Mouse (Mus musculus) embryonic facial prominence, embryonic 15.5 days (tissue): Measurements from ENCODE around the gene Thbs3. TPM values are rescaled to one million over a fixed set of nuclear protein-coding genes. Genes with fewer than 3 reads are reported as not detected.
A peak's percentile ranks its signal among the peaks of the same experiment; 100 is the strongest.
"Not testable (repeated sequence)": the region's sequence is repeated elsewhere in the genome, so short reads cannot be mapped to it uniquely, and the experiment has no call there.

Experiments
- ATAC-seq: fragments of 200-750 bp; cut with Nextera tagmentation; 2 replicates; pipeline ENCODE4 v1.8.0; 2017; ENCODE audit warnings: low read depth, moderate TSS enrichment; ENCODE audit not compliant: insufficient number of reproducible peaks, low FRiP score, low TSS enrichment
- H3K27ac ChIP-seq: fragments of 300-500 bp; sonication (generic); replicated peaks from 2 replicates; pipeline ENCODE4 v1.5.1; 2015; ENCODE audit warnings: mild to moderate bottlenecking, inconsistent platforms
- H3K27me3 ChIP-seq: fragments of 300-500 bp; sonication (generic); 2 replicates; pipeline ENCODE4 v1.6.1; 2015; ENCODE audit warnings: inconsistent platforms
- H3K36me3 ChIP-seq: fragments of 300-500 bp; sonication (generic); 2 replicates; pipeline ENCODE4 v1.6.1; 2015; ENCODE audit warnings: mild to moderate bottlenecking, inconsistent platforms
- H3K4me1 ChIP-seq: fragments of 300-500 bp; sonication (generic); 2 replicates; pipeline ENCODE4 v1.6.1; 2015; ENCODE audit warnings: inconsistent platforms
- H3K4me2 ChIP-seq: fragments of 300-500 bp; sonication (generic); replicated peaks from 2 replicates; pipeline ENCODE4 v1.6.1; 2015; ENCODE audit warnings: mild to moderate bottlenecking, inconsistent platforms
- H3K4me3 ChIP-seq: fragments of 300-500 bp; sonication (generic); replicated peaks from 2 replicates; pipeline ENCODE4 v1.5.1; 2015; ENCODE audit warnings: mild to moderate bottlenecking, inconsistent platforms
- H3K9ac ChIP-seq: fragments of 300-500 bp; sonication (generic); 2 replicates; pipeline ENCODE4 v1.6.1; 2015; ENCODE audit warnings: inconsistent platforms
- H3K9me3 ChIP-seq: fragments of 300-500 bp; sonication (generic); replicated peaks from 2 replicates; pipeline ENCODE4 v1.6.1; 2016; ENCODE audit warnings: inconsistent platforms
- WGBS: fragments of 180-500 bp; shearing (Covaris S2); methylation state at CpG from one replicate; pipeline ENCODE4 v1.1.7; 2015; 5-methylcytosine and 5-hydroxymethylcytosine counted together
- polyA plus RNA-seq: library from polyadenylated mRNA; unstranded; fragments of >200 nt; fragmentation: Nextera tagmentation; extraction: Ambion mirVana; gene quantifications from 2 replicates; pipeline ENCODE4 v1.2.1, GENCODE M21; 2015

Thbs3 gene
- polyA plus RNA-seq, 1 experiment from 2014 or later, result 59.7 TPM

GRCm38 (mm10) chr3:89215853-89216252 lies 873 bp downstream of the Thbs3 start:
- peak overlapping the region; percentile 27; the same call in 1 of the 2 replicates for H3K9ac ChIP-seq
- peak; percentile 12 for ATAC-seq

DNA sequence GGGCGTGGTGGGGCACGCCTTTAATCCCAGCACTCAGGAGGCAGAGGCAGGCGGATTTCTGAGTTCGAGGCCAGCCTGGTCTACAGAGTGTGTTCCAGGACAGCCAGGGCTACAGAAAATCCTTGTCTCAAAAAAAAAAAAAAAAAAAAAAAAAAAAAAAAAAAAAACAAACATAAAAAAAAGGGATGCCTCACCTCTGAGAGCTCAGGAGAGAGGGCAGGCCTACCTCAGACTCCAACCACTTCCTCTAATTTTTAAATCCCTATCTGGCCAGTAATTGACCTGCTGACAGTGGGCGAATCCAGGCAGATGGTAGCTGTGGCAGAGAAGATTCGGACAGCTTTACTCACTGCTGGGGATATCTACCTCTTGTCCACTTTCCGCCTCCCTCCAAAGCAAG lies 1.4 kb downstream of the Thbs3 start:
- 0 out of 2 replicates have a peak overlapping the region, but pooled peaks have one; percentile 81 for H3K4me2 ChIP-seq
- not testable (repeated sequence) for H3K9me3 ChIP-seq, H3K36me3 ChIP-seq, H3K27me3 ChIP-seq, H3K9ac ChIP-seq, H3K4me3 ChIP-seq, H3K27ac ChIP-seq, ATAC-seq
- WGBS, result 72% methylated on average over 7 of the region's 7 CpGs
- H3K4me1 ChIP-seq, result peaks cover 32% of the 10 kb centered on the region

More at GRCm38 (mm10) chr3:89215853-89216252, 873 bp downstream of the Thbs3 start:
- peak overlapping the region; percentile 86 for H3K4me3 ChIP-seq
- peak overlapping the region; percentile 81 for H3K4me2 ChIP-seq
- WGBS, result 0% methylated on average over 6 of the region's 6 CpGs
- H3K9me3 ChIP-seq, result no peaks in the 10 kb centered on the region
- H3K36me3 ChIP-seq, result peaks cover 2% of the 10 kb centered on the region; the same call in 1 of the 2 replicates
- peak overlapping the region; percentile 95; the same call in 1 of the 2 replicates for H3K27ac ChIP-seq
- H3K27me3 ChIP-seq, result no peaks in the 10 kb centered on the region
- H3K4me1 ChIP-seq, result peaks cover 37% of the 10 kb centered on the region

- peaks cover 20% of the 10 kb centered on the region for H3K4me1 ChIP-seq
- no peaks in the 10 kb centered on the region for H3K27me3 ChIP-seq
- H3K9me3 ChIP-seq, result no peaks in the 10 kb centered on the region
- no peak for ATAC-seq
- no peak overlapping the region for H3K27ac ChIP-seq
- no peak overlapping the region for H3K4me3 ChIP-seq
- H3K9ac ChIP-seq, result no peak overlapping the region
- WGBS, result 85% methylated on average over 1 of the region's 1 CpGs
- peaks cover 3% of the 10 kb centered on the region; the same call in 1 of the 2 replicates for H3K36me3 ChIP-seq
- H3K4me2 ChIP-seq, result no peak overlapping the region
These were observed 3.3 kb downstream of the Thbs3 start for GRCm38 (mm10) chr3:89218271-89218670.

- H3K9me3 ChIP-seq, result no peaks in the 10 kb centered on the region
- no peak overlapping the region for H3K4me3 ChIP-seq
- no peaks in the 10 kb centered on the region for H3K27me3 ChIP-seq
- peaks cover 7% of the 10 kb centered on the region; the same call in 1 of the 2 replicates for H3K36me3 ChIP-seq
- peaks cover 17% of the 10 kb centered on the region for H3K4me1 ChIP-seq
- no peak overlapping the region for H3K27ac ChIP-seq
- 45% methylated on average over 8 of the region's 8 CpGs for WGBS
- ATAC-seq, result no peak
- H3K4me2 ChIP-seq, result no peak overlapping the region
- H3K9ac ChIP-seq, result no peak overlapping the region
These were observed 4.6 kb downstream of the Thbs3 start for GRCm38 (mm10) chr3:89219546-89219945.

GRCm38 (mm10) chr3:89221167-89221566 lies 6.2 kb downstream of the Thbs3 start:
- no peak for ATAC-seq
- Histone ChIP-seq H3K27ac (no peak overlapping the region), H3K27me3 (no peaks in the 10 kb centered on the region), H3K4me3 (no peak overlapping the region), H3K4me1 (peaks cover 6% of the 10 kb centered on the region), H3K9ac (no peak overlapping the region), H3K36me3 (peaks cover 11% of the 10 kb centered on the region; the same call in 1 of the 2 replicates), H3K9me3 (no peaks in the 10 kb centered on the region), H3K4me2 (no peak overlapping the region)
- WGBS, result 43% methylated on average over 5 of the region's 5 CpGs

DNA sequence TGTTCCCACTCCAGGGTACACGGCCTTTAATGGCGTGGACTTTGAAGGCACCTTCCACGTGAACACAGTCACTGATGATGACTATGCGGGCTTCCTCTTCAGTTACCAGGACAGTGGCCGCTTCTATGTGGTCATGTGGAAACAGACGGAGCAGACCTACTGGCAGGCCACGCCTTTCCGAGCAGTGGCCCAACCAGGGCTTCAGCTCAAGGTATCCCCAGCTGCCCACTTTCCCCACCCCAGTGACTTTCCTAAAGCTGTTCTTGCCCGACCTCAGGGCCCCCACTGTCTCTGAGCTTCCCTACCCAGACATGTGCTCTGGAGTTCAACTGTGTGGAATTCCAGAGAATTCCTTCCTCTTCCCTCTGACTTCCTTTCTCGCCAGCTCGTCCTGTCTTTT lies 9.8 kb downstream of the Thbs3 start:
- WGBS, result 77% methylated on average over 11 of the region's 11 CpGs
- H3K4me1 ChIP-seq, result peaks cover 37% of the 10 kb centered on the region
- no peak overlapping the region for H3K9ac ChIP-seq
- H3K36me3 ChIP-seq, result peaks cover 11% of the 10 kb centered on the region; the same call in 1 of the 2 replicates
- ATAC-seq, result no peak
- no peak overlapping the region for H3K4me3 ChIP-seq
- H3K9me3 ChIP-seq, result no peaks in the 10 kb centered on the region
- H3K27me3 ChIP-seq, result no peaks in the 10 kb centered on the region
- H3K27ac ChIP-seq, result no peak overlapping the region
- H3K4me2 ChIP-seq, result no peak overlapping the region

- H3K27me3 ChIP-seq, result no peaks in the 10 kb centered on the region; the same call in 1 of the 2 replicates
- 59% methylated on average over 12 of the region's 12 CpGs for WGBS
- H3K9me3 ChIP-seq, result no peaks in the 10 kb centered on the region
- H3K36me3 ChIP-seq, result peaks cover 11% of the 10 kb centered on the region; the same call in 1 of the 2 replicates
- H3K27ac ChIP-seq, result no peak overlapping the region
- no peak for ATAC-seq
- H3K4me2 ChIP-seq, result peak overlapping the region; percentile 82; the same call in 1 of the 2 replicates
- H3K4me1 ChIP-seq, result peaks cover 37% of the 10 kb centered on the region
- no peak overlapping the region for H3K9ac ChIP-seq
- H3K4me3 ChIP-seq, result no peak overlapping the region
These were observed 10.4 kb downstream of the Thbs3 start for GRCm38 (mm10) chr3:89225321-89225815.

- peaks cover 37% of the 10 kb centered on the region for H3K4me1 ChIP-seq
- WGBS, result 38% methylated on average over 4 of the region's 4 CpGs
- no peaks in the 10 kb centered on the region; the same call in 1 of the 2 replicates for H3K27me3 ChIP-seq
- H3K36me3 ChIP-seq, result peaks cover 11% of the 10 kb centered on the region; the same call in 1 of the 2 replicates
- no peak overlapping the region for H3K27ac ChIP-seq
- no peak for ATAC-seq
- H3K4me2 ChIP-seq, result peak overlapping the region; percentile 82; the same call in 1 of the 2 replicates
- H3K9ac ChIP-seq, result no peak overlapping the region
- H3K9me3 ChIP-seq, result no peaks in the 10 kb centered on the region
- peak overlapping the region; percentile 46; the same call in 1 of the 2 replicates for H3K4me3 ChIP-seq
These were observed 10.9 kb downstream of the Thbs3 start for GRCm38 (mm10) chr3:89225918-89226317.

GRCm38 (mm10) chr3:89226361-89226760 lies 11.4 kb downstream of the Thbs3 start:
- no peaks in the 10 kb centered on the region; the same call in 1 of the 2 replicates for H3K27me3 ChIP-seq
- peak overlapping the region; percentile 46 for H3K4me3 ChIP-seq
- ATAC-seq, result no peak
- peaks cover 37% of the 10 kb centered on the region for H3K4me1 ChIP-seq
- H3K36me3 ChIP-seq, result peaks cover 9% of the 10 kb centered on the region; the same call in 1 of the 2 replicates
- 32% methylated on average over 11 of the region's 11 CpGs for WGBS
- no peaks in the 10 kb centered on the region for H3K9me3 ChIP-seq
- H3K9ac ChIP-seq, result no peak overlapping the region
- H3K27ac ChIP-seq, result 0 out of 2 replicates have a peak overlapping the region, but pooled peaks have one; percentile 89
- peak overlapping the region; percentile 82 for H3K4me2 ChIP-seq

DNA sequence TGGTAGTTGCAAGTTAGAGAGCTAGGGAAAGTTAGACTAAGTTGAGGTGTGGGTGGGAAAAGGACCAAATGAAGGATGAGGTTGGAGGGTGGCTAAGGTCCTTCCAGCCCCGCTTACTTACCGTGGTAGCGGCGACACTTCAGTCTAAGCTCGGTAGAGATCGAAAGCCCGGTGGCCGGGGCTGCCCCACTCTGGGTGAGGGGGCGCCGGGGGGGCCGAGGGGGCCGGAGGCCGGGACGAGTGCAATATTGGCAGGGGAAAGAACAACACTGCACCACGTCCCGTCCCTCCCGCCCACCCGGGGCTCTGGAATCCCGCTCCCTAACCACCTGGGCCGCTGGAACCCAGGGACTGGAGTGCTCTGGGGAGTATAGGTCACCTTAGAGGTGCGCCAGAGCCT lies 11.9 kb downstream of the Thbs3 start, which contains the start of gene Mtx1:
TSS of gene Mtx1 (minus strand) at position 189 of the 400 bp plus-strand sequence.
- peaks cover 9% of the 10 kb centered on the region; the same call in 1 of the 2 replicates for H3K36me3 ChIP-seq
- 3% methylated on average over 20 of the region's 21 CpGs for WGBS
- H3K4me1 ChIP-seq, result peaks cover 37% of the 10 kb centered on the region
- peak within 1 kb of the TSS; percentile 46 for H3K4me3 ChIP-seq
- H3K27me3 ChIP-seq, result no peaks in the 10 kb centered on the region; the same call in 1 of the 2 replicates
- peak within 1 kb of the TSS; percentile 7; the same call in 1 of the 2 replicates for H3K9ac ChIP-seq
- H3K9me3 ChIP-seq, result no peaks in the 10 kb centered on the region
- H3K4me2 ChIP-seq, result peak within 1 kb of the TSS; percentile 82
- peak within 1 kb of the TSS; percentile 89 for H3K27ac ChIP-seq
- no peak for ATAC-seq

GRCm38 (mm10) chr3:89227307-89228179 lies 12.6 kb downstream of the Thbs3 start:
- Histone ChIP-seq H3K27me3 (no peaks in the 10 kb centered on the region; the same call in 1 of the 2 replicates), H3K4me3 (peak overlapping the region; percentile 46), H3K4me1 (peaks cover 37% of the 10 kb centered on the region), H3K4me2 (peak overlapping the region; percentile 82), H3K9me3 (no peaks in the 10 kb centered on the region), H3K9ac (peak overlapping the region; percentile 7; the same call in 1 of the 2 replicates), H3K27ac (peak overlapping the region; percentile 89), H3K36me3 (peaks cover 9% of the 10 kb centered on the region; the same call in 1 of the 2 replicates)
- 2% methylated on average over 41 of the region's 41 CpGs for WGBS
- ATAC-seq, result peak; percentile 88
